Mouse (Mus musculus) liver (tissue): ENCODE results near the gene Armc5.

Source experiments
- DNase-seq: peaks from one replicate; pipeline ENCODE4 v3.0.0-alpha.2; 2020; ENCODE audit warnings: mixed read lengths

Gene Armc5

DNA sequence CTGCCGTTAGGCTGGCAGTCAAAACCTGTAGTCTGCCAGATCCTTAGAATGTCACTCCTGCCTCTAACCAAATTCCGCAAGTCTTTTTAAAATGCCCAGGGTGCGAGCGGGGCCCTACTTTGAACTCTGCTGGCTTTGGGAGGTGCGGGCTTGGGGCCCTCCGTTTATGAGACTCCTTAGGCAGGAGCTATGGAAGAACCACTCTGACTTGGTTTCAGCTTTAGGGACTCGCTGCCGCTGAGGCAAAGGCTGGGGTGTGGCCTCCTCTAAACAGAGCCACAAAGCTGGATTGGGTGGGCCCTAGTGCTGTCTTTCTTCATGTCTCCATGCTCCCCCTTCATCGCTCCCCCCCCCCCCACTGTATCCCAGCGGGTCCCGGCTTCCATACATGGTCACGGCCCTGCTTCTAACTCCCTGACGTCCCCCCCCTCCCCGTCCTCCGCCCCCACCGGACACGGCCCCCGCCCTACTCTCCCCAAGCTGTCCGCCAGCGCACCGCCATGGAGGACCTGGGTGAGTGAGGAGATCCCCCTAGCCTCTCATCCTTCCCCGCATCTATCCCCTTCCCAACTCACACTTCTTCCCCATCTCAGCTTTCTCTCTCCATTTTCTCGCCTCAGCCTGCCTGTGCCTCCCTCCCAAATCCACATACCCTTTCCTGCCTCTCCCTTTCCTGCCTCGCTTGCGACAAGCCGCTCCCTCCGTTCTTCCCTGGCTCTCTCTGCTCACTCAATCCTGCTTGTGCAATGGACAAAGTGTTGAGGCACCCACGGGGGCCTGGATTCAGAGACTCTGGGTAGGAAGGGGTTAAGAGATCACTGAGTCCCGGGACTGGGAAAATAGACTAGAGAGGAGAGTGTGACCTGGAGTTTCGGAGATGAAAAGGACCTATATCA is 9.6 kb downstream of the Armc5 start, which contains the start of gene Tgfb1i1:
Gene Tgfb1i1, plus strand, starts transcription at position 317 of the 896 bp plus-strand sequence.
- peak; percentile 69 for DNase-seq

DNA sequence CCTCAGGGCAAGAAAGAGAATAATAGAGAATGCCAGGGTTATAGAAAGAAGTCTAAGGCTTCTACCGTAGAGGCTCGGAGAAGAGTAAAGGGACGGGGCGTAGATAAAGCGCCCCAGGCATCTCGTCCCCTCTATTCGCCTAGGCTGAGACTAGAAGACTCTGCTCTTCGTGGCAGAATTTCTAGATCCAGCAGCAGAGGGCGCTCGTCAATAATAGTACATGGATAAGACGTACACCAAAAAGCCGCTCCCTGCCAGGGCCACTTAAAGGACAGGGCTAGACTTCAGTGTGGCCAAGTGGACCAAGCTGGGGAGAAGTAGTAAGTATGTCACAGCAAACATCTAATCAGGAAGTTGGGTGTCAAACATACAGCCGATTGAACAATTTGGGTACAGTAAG is 10.3 kb downstream of the Armc5 start:
- DNase-seq: peak; percentile 94

DNA sequence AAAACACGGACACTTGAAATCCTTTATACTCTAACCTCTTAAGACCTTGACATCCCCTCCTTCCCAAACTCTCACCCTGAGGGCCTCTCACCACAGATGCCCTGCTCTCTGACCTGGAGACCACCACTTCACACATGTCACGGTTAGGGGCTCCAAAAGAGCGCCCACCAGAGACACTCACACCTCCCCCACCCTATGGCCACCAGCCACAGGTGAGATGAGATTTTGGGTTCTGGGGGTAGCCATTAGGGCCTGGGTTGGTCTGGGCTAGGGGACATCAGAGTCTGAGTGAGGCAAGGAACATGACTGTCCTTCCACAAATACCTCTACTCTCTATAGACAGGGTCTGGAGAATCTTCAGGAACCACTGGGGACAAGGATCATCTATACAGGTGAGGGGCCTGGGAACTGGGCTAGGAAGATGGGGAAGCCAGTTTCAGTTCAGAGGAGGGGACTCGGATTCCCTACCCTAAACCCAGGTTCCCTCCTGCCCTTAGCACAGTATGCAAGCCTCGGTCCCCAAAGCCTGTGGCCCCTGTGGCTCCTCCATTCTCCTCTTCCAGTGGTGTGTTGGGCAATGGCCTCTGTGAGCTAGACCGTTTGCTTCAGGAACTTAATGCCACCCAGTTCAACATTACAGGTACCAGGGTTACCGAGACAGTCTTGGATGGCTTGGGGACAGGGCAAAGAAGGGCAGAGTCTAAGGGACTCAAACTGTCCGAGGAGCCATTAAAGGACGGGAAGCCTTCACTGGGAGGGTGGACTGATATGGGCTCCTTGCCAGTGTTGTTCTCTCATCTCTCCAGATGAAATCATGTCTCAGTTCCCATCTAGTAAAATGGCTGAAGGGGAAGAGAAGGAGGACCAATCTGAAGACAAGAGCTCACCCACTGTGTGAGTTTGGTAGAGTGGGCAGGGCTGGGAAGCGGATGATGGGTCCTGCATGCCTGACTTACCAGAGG is 11.2 kb downstream of the Armc5 start:
- DNase-seq: no peak

DNA sequence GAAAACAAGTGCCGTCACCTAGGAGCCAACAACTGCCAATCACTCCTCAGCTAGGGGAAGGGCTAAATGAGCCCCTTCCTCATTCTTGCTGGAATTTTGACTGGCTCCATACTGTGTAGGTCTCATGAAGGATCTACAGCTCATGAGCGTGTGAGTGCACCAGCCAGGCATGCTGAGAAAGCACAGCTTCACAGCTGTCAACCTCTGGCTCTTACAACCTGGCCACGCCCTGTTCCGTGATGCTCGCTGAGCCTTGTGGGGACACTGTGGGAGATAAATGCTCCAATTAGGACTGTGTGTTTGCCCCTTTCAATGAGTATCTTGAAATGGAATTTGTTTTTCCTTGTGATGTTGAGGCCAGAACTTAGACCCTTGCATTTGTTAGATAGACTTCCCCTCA is 12.9 kb downstream of the Armc5 start:
- no peak for DNase-seq

DNA sequence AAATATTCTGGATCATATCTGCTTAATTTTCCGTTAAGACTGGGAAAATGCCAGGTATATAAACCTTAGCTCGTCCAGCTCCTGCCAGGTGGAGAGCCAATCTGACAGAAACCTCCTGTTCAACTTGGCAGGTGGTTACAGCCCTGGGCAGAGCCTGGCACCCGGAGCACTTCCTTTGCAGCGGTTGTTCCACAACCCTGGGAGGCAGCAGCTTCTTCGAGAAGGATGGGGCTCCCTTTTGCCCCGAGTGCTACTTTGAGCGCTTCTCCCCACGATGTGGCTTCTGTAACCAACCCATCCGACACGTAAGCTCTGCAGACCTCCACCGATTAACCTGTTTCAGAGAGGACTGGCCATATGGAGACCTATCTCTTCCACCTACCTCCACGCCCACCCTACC is 14.8 kb downstream of the Armc5 start:
- DNase-seq: no peak

DNA sequence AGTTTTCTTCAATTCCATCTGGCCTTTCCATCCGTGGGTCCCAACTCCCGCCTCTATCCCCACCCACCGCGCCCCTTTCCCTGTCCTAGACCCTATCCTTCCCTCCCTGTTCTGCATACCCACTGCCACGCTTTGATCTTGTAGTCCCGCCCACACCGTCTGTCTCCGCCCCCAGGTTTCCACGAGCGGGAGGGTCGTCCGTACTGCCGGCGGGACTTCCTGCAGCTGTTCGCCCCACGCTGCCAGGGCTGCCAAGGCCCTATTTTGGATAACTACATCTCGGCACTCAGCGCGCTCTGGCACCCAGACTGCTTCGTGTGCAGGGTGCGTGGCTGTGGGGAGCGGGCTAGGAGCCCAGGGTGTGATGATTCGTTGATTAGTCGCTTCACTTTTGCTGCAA is 15.5 kb downstream of the Armc5 start:
- DNase-seq: no peak

DNA sequence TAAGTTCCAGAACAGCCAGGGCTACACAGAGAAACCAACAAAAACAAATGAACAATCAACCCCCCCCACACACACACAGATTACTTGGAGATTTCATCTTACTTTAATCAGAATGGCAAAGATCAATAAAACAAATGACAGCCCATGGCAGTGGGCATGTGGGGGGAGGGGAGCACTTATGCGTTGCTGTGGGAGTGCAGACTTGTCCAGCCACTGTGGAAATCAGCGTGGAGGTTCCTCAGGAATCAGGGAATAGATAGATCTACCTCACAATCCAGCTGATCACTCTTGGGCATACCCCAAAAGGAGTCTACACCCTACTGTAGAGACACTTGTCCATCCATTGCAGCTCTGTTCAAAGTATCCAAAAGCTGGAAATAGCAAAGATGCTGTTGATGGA is 17.8 kb downstream of the Armc5 start:
- DNase-seq: no peak

DNA sequence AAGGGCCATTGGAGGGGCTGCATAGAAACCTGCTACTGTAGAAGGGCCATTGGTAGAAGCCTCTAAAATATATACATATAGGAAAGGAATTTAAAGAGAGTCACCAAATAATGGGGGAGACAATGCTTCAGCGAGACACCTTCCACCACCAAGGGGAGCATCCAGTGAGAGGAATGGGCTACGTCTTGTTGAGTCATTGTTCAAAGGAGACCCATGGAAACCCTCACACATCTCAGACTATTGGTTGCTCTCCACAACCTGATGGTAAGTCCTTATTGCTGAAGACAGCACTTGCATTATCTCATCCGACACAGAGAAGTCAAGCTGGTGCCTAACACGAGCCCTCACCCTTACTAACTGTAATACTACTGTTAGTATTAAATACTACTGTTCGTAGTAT is 18.6 kb downstream of the Armc5 start:
- DNase-seq: no peak

DNA sequence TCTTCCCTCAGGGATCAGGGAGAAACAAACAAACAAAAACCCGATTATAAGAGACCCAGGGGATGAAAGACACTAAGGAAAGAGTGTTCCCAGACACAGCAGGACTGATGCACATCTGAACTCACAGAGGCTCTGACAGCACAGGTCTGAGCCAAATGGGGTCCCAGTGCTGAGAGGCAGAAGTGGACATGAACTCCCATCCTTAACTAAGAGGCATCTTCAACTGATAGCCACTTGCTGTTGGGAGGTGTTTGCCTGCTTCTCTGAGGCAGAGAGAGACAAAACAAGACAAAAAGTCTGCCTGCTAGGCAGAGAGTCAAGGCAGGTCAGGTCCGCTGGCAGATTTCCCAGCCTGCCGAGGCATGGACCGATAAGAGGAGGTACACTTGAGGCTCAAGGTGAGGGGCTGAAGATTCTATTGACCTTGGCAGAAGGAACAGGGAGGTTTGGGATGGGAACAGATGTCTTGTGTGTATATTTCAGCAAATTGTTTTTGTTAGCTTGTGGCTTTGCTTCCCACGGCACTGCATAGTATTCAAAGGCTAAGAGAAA is 19.7 kb downstream of the Armc5 start:
- no peak for DNase-seq

DNA sequence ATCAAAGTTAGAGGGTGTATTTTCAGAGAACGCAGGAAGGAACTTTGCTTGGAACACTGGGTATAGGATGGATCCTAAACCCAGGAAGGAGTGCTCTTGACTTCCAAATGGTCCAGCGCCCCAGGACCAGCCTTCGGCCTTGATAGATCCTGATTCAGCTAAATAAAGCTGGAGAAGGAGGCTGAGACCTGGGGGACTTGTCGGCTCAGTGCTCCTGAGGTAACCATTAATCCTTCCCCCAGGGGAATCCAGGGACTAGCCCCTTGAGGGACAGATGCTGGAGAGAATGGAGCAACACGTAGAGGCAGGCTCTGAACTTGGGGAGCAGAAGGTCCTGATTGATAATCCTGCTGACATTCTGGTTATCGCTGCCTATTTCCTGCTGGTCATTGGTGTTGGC is 28.3 kb downstream of the Armc5 start, which contains the start of gene Slc5a2:
Gene Slc5a2, plus strand, starts transcription at position 247 of the 400 bp plus-strand sequence.
- no peak for DNase-seq

DNA sequence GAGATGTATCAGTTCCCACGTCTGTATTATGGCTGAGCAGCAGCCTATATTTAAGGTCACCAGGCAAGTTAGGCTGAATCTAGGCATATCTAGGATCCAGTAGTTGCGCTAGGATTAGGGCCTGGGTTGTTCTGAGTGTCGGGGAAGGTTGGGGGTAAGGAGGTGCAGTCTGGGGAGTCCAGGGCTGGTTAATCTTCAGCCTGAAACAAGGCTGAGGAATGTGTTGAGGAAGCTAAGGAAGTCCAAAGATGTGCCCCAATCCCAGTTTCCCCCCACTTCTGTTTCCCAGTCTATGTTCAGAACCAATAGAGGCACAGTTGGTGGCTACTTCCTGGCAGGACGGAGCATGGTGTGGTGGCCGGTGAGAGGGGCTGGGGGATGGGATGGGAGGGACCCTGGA is 28.9 kb downstream of the Armc5 start:
- no peak for DNase-seq

DNA sequence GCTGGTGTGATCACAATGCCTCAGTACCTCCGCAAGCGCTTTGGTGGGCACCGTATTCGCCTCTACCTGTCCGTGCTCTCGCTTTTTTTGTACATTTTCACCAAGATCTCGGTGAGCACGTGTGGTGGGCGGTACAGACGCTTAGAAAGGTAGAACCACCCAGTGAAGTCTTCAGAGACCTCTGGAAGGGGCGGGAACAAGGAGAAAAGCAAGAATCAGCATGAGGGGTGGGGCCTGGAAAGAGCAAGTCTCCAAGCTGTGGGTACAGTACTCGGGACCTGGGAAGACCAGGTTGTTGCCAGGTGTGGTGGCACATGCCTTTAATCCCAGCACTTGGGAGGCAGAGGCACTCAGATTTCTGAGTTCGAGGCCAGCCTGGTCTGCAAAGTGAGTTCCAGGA is 30.2 kb downstream of the Armc5 start:
- no peak for DNase-seq

DNA sequence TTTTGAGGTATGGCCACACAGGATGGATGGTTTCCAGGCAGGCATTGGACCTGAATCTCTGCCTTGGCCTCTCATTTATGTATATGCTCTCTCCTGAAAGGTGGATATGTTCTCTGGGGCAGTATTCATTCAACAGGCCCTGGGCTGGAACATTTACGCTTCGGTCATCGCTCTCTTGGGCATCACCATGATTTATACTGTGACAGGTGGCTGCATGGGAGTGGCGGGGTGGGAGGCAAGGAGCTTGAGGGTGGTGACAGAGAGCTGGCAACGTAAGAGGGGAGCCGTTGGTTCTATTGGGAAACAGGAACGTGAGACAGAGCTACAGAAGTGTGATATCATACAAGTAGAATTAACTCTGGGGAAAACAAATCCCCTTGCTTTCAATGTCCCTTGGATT is 30.7 kb downstream of the Armc5 start:
- DNase-seq: no peak

DNA sequence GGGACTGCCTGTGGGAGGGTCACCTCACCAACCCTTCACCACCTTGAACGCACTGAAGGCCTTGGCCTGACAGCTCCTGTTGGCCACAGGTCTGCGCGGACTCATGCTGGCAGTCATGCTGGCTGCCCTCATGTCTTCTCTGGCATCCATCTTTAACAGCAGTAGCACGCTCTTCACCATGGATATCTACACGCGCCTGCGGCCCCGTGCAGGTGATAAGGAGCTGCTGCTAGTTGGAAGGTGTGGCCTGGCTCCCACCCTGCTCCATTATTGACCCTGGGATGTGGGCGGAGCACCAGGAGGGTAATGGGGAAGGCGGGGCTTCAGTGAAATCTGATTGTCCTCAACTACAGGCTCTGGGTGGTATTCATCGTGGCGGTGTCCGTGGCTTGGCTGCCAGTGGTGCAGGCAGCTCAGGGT is 33.3 kb downstream of the Armc5 start:
- peak; percentile 93 for DNase-seq

DNA sequence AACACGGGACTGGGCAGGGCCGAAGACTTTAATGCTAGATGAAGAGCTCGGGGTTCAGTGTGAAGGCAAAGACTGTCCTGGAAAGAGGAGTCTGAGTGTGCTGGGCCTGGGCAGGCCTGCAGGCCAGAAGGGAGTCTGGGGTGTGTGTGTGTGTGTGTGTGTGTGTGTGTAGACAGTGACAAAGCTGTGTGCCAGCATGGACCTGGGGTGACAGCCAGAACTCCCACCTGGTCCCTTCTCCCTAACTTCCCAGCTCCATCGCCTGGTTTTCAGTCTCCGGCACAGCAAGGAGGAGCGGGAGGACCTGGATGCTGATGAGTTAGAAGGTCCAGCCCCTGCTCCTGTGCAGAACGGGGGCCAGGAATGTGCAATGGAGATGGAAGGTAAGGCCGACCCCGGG is 34.4 kb downstream of the Armc5 start:
- no peak for DNase-seq

DNA sequence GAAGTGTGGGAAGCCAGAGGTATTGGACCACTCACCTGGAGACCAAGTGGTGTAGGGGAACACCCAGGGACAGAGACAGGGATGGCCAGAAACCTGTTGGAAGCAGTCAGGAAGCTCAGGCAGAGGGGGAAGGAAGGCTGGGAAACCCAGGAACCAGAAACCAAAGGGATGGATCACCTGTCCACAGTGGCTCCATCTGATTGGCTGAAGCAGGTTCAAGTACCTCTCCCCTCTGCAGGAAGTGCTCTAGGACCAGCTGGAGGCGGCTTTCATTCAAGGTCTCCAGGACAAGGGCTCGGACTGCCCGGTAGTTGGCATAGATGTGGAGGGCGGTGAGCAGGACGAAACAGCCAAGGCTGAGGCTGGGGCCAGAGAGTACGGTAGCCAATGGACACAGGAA is 38.9 kb downstream of the Armc5 start:
- DNase-seq: no peak

DNA sequence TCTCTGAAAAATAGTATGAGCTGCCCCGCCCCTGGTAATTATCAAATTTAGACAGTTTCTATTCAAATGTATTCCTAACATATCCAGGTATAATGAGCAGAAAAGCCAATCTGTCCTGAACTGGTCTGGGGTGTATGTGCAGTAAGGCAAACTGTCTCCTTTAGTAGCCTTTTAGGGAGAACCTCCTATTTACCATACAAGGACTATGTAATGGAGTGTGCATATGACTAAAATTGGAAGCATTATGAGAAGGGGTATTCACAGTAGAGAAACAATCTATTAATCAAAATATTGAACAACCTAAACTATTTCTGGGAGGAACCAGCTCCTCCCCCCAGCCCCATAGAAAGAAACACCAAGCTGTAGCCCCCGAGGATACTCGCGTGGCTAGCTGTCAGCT is 42.6 kb downstream of the Armc5 start:
- DNase-seq: no peak

DNA sequence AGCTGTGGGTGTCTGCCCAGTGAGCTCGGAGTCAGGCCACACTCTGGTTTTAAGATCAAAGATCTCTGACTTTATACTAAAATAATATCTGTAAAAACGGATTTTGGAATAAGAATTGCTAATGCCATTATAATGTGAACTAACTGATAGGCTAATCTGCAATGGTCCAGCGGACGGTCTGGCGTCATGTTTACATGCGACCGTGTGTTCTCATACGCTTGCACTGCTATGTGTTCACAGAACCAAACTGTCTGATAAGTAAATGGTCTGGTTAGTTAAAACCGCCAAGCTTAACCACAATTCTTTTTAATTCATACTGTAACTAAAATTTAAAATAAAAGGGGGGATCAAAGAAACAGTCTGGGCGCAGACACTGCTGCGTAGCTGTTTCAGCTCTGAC is 44.6 kb downstream of the Armc5 start:
- DNase-seq: no peak

DNA sequence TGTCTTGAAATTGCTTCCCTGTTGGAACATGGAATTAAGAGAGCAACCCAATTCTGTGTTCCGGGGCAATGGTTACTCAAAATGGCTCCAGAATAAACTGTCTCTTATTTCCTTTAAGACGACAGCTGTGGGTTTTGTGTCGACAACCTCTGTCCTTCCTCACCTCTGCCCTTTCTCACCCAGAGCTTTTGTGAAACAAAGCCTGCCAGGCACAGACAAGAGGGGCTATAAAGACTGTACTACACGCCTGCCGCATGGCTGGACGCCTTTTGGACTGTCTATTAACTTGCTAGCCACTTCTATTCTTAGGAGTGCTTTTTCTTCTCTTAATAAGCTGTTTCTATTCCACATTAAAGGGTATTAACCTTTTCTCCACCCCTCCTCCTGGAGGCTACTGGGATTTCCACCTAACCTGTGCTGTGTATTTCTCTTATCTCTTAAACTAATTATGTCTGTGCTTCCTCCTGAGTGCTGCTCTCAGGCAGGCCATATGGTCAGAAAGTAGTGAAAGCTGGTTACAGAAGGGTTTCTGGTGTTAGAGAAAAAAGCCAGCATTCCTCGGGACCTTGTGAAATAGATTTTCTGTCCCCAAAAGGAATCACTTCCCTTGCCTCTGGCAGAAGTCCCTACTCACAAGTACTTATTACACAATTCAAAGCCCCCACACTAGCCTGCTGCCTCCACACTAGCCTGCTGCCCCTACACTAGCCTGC is 45.5 kb downstream of the Armc5 start:
- no peak for DNase-seq

DNA sequence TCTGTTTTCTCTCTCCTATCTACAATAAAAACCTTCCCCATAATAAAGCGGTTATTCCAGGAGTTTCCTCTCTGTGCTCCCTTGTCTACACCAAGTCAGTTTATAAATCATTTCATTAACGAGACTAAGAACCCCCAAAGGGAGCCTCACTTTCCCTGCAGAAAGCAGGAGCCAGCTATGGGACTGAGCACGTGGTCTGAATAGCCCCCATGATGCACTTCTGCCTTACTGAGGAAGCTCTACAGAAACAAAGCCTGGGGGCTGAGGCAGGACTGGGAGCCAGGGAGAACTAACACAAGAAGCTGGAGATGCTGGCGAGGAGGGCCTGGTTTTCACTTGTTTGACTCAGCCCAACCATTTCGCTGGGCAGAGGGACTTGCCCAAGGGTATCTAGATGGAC is 46.9 kb downstream of the Armc5 start:
- DNase-seq: no peak

DNA sequence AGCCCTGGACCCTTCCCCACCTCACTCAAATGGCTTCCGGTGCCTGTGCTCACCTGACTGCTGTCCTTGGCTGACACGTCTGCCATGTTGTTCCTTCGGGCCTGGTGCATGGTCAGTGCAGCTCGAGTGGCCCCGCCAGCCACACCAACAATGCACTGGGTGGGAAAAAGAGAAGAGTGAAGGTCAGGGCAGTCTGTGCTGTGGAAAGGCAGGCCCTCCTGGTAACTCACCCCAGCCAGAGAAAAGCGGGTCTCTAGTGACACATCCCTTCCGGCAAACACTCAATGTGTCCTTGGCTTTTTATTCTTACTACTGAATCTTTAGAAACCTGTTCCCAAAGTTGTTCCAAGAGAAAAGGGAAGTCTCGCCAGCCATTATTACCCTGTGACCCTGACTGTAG is 47.9 kb downstream of the Armc5 start:
- DNase-seq: no peak

DNA sequence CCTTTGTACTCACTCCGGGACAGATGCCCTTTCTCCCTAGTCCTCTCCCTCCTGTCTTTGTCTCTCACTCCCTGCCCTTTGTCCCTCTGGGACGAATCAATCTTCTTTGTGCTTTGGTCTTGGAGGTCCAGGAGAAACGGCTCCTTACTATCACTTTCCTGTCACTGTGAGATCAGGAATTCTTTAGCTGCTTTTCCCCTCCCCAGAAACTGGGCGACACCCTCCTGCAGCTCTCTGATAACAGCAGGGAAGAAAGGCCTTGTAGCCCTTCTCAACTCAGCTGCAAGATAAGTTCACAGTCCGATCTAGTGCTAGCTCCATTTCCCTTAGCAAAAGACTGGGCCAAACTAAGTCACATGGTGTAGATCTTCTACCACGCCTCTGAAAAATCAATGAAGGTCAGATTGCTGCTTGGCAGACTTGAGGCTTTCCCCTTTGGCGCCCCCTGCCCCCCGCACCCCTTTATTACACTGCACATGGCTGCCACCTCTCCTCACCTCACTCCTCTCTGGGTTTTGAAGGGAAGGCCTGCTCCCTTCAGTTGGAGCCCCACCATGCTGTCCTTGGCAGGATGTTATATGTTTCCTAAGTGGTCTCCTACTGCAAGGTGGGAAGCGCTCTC is 51.9 kb downstream of the Armc5 start:
- peak; percentile 87 for DNase-seq
